Mouse (Mus musculus): ENCODE data around the gene Pheta1. TPM values are rescaled to one million over a fixed set of nuclear protein-coding genes. Genes with fewer than 3 reads are reported as not detected.

The Pheta1 gene
- polyA plus RNA-seq, 1 experiment from 2014 or later, result 24.4 TPM

- H3K4me2 ChIP-seq (ENCODE audit: low read length), result no peak overlapping the region
- no peak overlapping the region for H3K9ac ChIP-seq (ENCODE audit: low read length)
- H3K4me3 ChIP-seq (ENCODE audit: low read depth, low read length), result no peak overlapping the region
- DNase-seq (ENCODE audit: low spot score) (no peak), ATAC-seq (replicated peaks; ENCODE audit: low FRiP score, low TSS enrichment, low read depth) (no peak)
- no peak overlapping the region for H3K27ac ChIP-seq (ENCODE audit: low read depth)
- H3K4me1 ChIP-seq (replicated peaks; ENCODE audit: control insufficient read depth, insufficient read depth, low read length), result no peaks in the 10 kb centered on the region
- WGBS, result 83% methylated on average over 12 of the region's 12 CpGs
- no peaks in the 10 kb centered on the region for H3K9me3 ChIP-seq (ENCODE audit: control insufficient read depth, low read length)
- H3K27me3 ChIP-seq (replicated peaks; ENCODE audit: control insufficient read depth, insufficient read depth, low read length), result no peaks in the 10 kb centered on the region
- 0 out of 2 replicates have a peak, but pooled peaks cover 9% of the 10 kb centered on the region for H3K36me3 ChIP-seq (ENCODE audit: control insufficient read depth, insufficient read depth, low read length)
Observed at GRCm38 (mm10) chr5:121876901-121877300, 28.1 kb downstream of the Pheta1 start.

GRCm38 (mm10) chr5:121878703-121879102 lies 29.9 kb downstream of the Pheta1 start:
- no peak overlapping the region for H3K4me3 ChIP-seq (ENCODE audit: low read depth, low read length)
- DNase-seq (ENCODE audit: low spot score), result no peak
- no peak overlapping the region for H3K9ac ChIP-seq (ENCODE audit: low read length)
- 84% methylated on average over 17 of the region's 17 CpGs for WGBS
- H3K27ac ChIP-seq (ENCODE audit: low read depth), result no peak overlapping the region
- H3K36me3 ChIP-seq (ENCODE audit: control insufficient read depth, insufficient read depth, low read length), result 0 out of 2 replicates have a peak, but pooled peaks cover 3% of the 10 kb centered on the region
- H3K9me3 ChIP-seq (ENCODE audit: control insufficient read depth, low read length), result no peaks in the 10 kb centered on the region
- H3K4me1 ChIP-seq (replicated peaks; ENCODE audit: control insufficient read depth, insufficient read depth, low read length), result no peaks in the 10 kb centered on the region
- no peak for ATAC-seq (replicated peaks; ENCODE audit: low FRiP score, low TSS enrichment, low read depth)
- H3K4me2 ChIP-seq (ENCODE audit: low read length), result no peak overlapping the region
- H3K27me3 ChIP-seq (replicated peaks; ENCODE audit: control insufficient read depth, insufficient read depth, low read length), result no peaks in the 10 kb centered on the region

- ATAC-seq (replicated peaks; ENCODE audit: low FRiP score, low TSS enrichment, low read depth) (no peak), DNase-seq (ENCODE audit: low spot score) (peak; percentile 70)
- WGBS, result 61% methylated on average over 6 of the region's 6 CpGs
- Histone ChIP-seq H3K27ac (ENCODE audit: low read depth) (no peak overlapping the region), H3K27me3 (replicated peaks; ENCODE audit: control insufficient read depth, insufficient read depth, low read length) (no peaks in the 10 kb centered on the region), H3K9me3 (ENCODE audit: control insufficient read depth, low read length) (no peaks in the 10 kb centered on the region), H3K36me3 (ENCODE audit: control insufficient read depth, insufficient read depth, low read length) (0 out of 2 replicates have a peak, but pooled peaks cover 3% of the 10 kb centered on the region), H3K9ac (ENCODE audit: low read length) (no peak overlapping the region), H3K4me3 (ENCODE audit: low read depth, low read length) (no peak overlapping the region), H3K4me1 (replicated peaks; ENCODE audit: control insufficient read depth, insufficient read depth, low read length) (no peaks in the 10 kb centered on the region), H3K4me2 (ENCODE audit: low read length) (no peak overlapping the region)
Observed at GRCm38 (mm10) chr5:121879211-121879610, 30.4 kb downstream of the Pheta1 start.

- WGBS, result 75% methylated on average over 8 of the region's 8 CpGs
- no peak for ATAC-seq (replicated peaks; ENCODE audit: low FRiP score, low TSS enrichment, low read depth)
Observed at GRCm38 (mm10) chr5:121883356-121883755, 34.6 kb downstream of the Pheta1 start.

GRCm38 (mm10) chr5:121889375-121889774 lies 40.6 kb downstream of the Pheta1 start:
- no peaks in the 10 kb centered on the region for H3K9me3 ChIP-seq (ENCODE audit: control insufficient read depth, low read length)
- no peak for ATAC-seq (replicated peaks; ENCODE audit: low FRiP score, low TSS enrichment, low read depth)
- H3K9ac ChIP-seq (ENCODE audit: low read length), result no peak overlapping the region
- H3K27ac ChIP-seq (ENCODE audit: low read depth), result no peak overlapping the region
- 60% methylated on average over 13 of the region's 13 CpGs for WGBS
- no peak overlapping the region for H3K4me3 ChIP-seq (ENCODE audit: low read depth, low read length)
- H3K36me3 ChIP-seq (ENCODE audit: control insufficient read depth, insufficient read depth, low read length), result 0 out of 2 replicates have a peak, but pooled peaks cover 3% of the 10 kb centered on the region
- H3K4me1 ChIP-seq (replicated peaks; ENCODE audit: control insufficient read depth, insufficient read depth, low read length), result no peaks in the 10 kb centered on the region
- no peaks in the 10 kb centered on the region for H3K27me3 ChIP-seq (replicated peaks; ENCODE audit: control insufficient read depth, insufficient read depth, low read length)
- no peak overlapping the region for H3K4me2 ChIP-seq (ENCODE audit: low read length)
- DNase-seq (ENCODE audit: low spot score), result no peak

More at GRCm38 (mm10) chr5:121883356-121883755, 34.6 kb downstream of the Pheta1 start:
- no peak overlapping the region for H3K4me2 ChIP-seq (ENCODE audit: low read length)
- no peaks in the 10 kb centered on the region for H3K9me3 ChIP-seq (ENCODE audit: control insufficient read depth, low read length)
- no peak overlapping the region for H3K4me3 ChIP-seq (ENCODE audit: low read depth, low read length)
- H3K9ac ChIP-seq (ENCODE audit: low read length), result no peak overlapping the region
- no peak for DNase-seq (ENCODE audit: low spot score)
- no peak overlapping the region for H3K27ac ChIP-seq (ENCODE audit: low read depth)
- H3K4me1 ChIP-seq (replicated peaks; ENCODE audit: control insufficient read depth, insufficient read depth, low read length), result no peaks in the 10 kb centered on the region
- H3K36me3 ChIP-seq (ENCODE audit: control insufficient read depth, insufficient read depth, low read length), result 0 out of 2 replicates have a peak, but pooled peaks cover 5% of the 10 kb centered on the region
- H3K27me3 ChIP-seq (replicated peaks; ENCODE audit: control insufficient read depth, insufficient read depth, low read length), result no peaks in the 10 kb centered on the region

GRCm38 (mm10) chr5:121889819-121890362 lies 41.1 kb downstream of the Pheta1 start:
- no peaks in the 10 kb centered on the region for H3K4me1 ChIP-seq (replicated peaks; ENCODE audit: control insufficient read depth, insufficient read depth, low read length)
- H3K9me3 ChIP-seq (ENCODE audit: control insufficient read depth, low read length), result no peaks in the 10 kb centered on the region
- H3K4me3 ChIP-seq (ENCODE audit: low read depth, low read length), result no peak overlapping the region
- no peak overlapping the region for H3K27ac ChIP-seq (ENCODE audit: low read depth)
- no peak overlapping the region for H3K4me2 ChIP-seq (ENCODE audit: low read length)
- no peaks in the 10 kb centered on the region for H3K27me3 ChIP-seq (replicated peaks; ENCODE audit: control insufficient read depth, insufficient read depth, low read length)
- H3K36me3 ChIP-seq (ENCODE audit: control insufficient read depth, insufficient read depth, low read length), result 0 out of 2 replicates have a peak, but pooled peaks cover 3% of the 10 kb centered on the region
- ATAC-seq (replicated peaks; ENCODE audit: low FRiP score, low TSS enrichment, low read depth) (no peak), DNase-seq (ENCODE audit: low spot score) (no peak)
- WGBS, result 49% methylated on average over 9 of the region's 9 CpGs
- no peak overlapping the region for H3K9ac ChIP-seq (ENCODE audit: low read length)

GRCm38 (mm10) chr5:121890925-121891324 lies 42.1 kb downstream of the Pheta1 start:
- Histone ChIP-seq H3K36me3 (ENCODE audit: control insufficient read depth, insufficient read depth, low read length) (0 out of 2 replicates have a peak, but pooled peaks cover 3% of the 10 kb centered on the region), H3K9ac (ENCODE audit: low read length) (no peak overlapping the region), H3K27ac (ENCODE audit: low read depth) (no peak overlapping the region), H3K4me3 (ENCODE audit: low read depth, low read length) (no peak overlapping the region), H3K9me3 (ENCODE audit: control insufficient read depth, low read length) (no peaks in the 10 kb centered on the region), H3K4me1 (replicated peaks; ENCODE audit: control insufficient read depth, insufficient read depth, low read length) (peaks cover 5% of the 10 kb centered on the region), H3K27me3 (replicated peaks; ENCODE audit: control insufficient read depth, insufficient read depth, low read length) (no peaks in the 10 kb centered on the region), H3K4me2 (ENCODE audit: low read length) (no peak overlapping the region)
- ATAC-seq (replicated peaks; ENCODE audit: low FRiP score, low TSS enrichment, low read depth), result no peak
- no peak for DNase-seq (ENCODE audit: low spot score)
- WGBS, result 91% methylated on average over 7 of the region's 7 CpGs

- Histone ChIP-seq H3K27ac (ENCODE audit: low read depth) (no peak overlapping the region), H3K9me3 (ENCODE audit: control insufficient read depth, low read length) (no peaks in the 10 kb centered on the region), H3K4me3 (ENCODE audit: low read depth, low read length) (no peak overlapping the region), H3K27me3 (replicated peaks; ENCODE audit: control insufficient read depth, insufficient read depth, low read length) (no peaks in the 10 kb centered on the region), H3K4me2 (ENCODE audit: low read length) (no peak overlapping the region), H3K36me3 (ENCODE audit: control insufficient read depth, insufficient read depth, low read length) (no peaks in the 10 kb centered on the region), H3K4me1 (replicated peaks; ENCODE audit: control insufficient read depth, insufficient read depth, low read length) (peaks cover 10% of the 10 kb centered on the region), H3K9ac (ENCODE audit: low read length) (no peak overlapping the region)
- DNase-seq (ENCODE audit: low spot score) (no peak), ATAC-seq (replicated peaks; ENCODE audit: low FRiP score, low TSS enrichment, low read depth) (no peak)
- WGBS, result 82% methylated on average over 14 of the region's 14 CpGs
Observed at GRCm38 (mm10) chr5:121892281-121892680, 43.5 kb downstream of the Pheta1 start.

- no peak for DNase-seq (ENCODE audit: low spot score)
- no peak overlapping the region for H3K4me2 ChIP-seq (ENCODE audit: low read length)
- no peaks in the 10 kb centered on the region for H3K27me3 ChIP-seq (replicated peaks; ENCODE audit: control insufficient read depth, insufficient read depth, low read length)
- H3K4me1 ChIP-seq (replicated peaks; ENCODE audit: control insufficient read depth, insufficient read depth, low read length), result peaks cover 10% of the 10 kb centered on the region
- H3K9ac ChIP-seq (ENCODE audit: low read length), result no peak overlapping the region
- 30% methylated on average over 3 of the region's 3 CpGs for WGBS
- H3K36me3 ChIP-seq (ENCODE audit: control insufficient read depth, insufficient read depth, low read length), result no peaks in the 10 kb centered on the region
- H3K27ac ChIP-seq (ENCODE audit: low read depth), result no peak overlapping the region
- no peak for ATAC-seq (replicated peaks; ENCODE audit: low FRiP score, low TSS enrichment, low read depth)
- H3K9me3 ChIP-seq (ENCODE audit: control insufficient read depth, low read length), result no peaks in the 10 kb centered on the region
- no peak overlapping the region for H3K4me3 ChIP-seq (ENCODE audit: low read depth, low read length)
Observed at GRCm38 (mm10) chr5:121893581-121893980, 44.8 kb downstream of the Pheta1 start.

Measured in intestine, embryonic 14.5 days (tissue).